Mouse (Mus musculus) neural tube, embryonic 11.5 days (tissue): Measurements from ENCODE around the gene Hist1h4m. TPM values are rescaled to one million over a fixed set of nuclear protein-coding genes. Genes with fewer than 3 reads are reported as not detected.

Experiments used
- ATAC-seq: fragments of 200-750 bp; cut with Nextera tagmentation; 2 replicates; pipeline ENCODE4 v1.8.0; 2017; ENCODE audit warnings: moderate number of reproducible peaks, mild to moderate bottlenecking, moderate TSS enrichment, moderate library complexity; ENCODE audit not compliant: insufficient read depth, low FRiP score, low TSS enrichment
- DNase-seq: peaks from one replicate; pipeline ENCODE4 v3.0.0-alpha.2; 2015; ENCODE audit warnings: low spot score
- H3K27ac ChIP-seq: fragments of 300-500 bp; sonication (generic); 2 replicates; pipeline ENCODE4 v1.5.1; 2014; ENCODE audit warnings: low read depth, mild to moderate bottlenecking, low read length
- H3K27me3 ChIP-seq: fragments of 300-500 bp; sonication (generic); 2 replicates; pipeline ENCODE4 v1.6.1; 2014; ENCODE audit warnings: mild to moderate bottlenecking, low read length, mixed read lengths; ENCODE audit not compliant: control insufficient read depth, insufficient read depth
- H3K36me3 ChIP-seq: fragments of 300-500 bp; sonication (generic); 2 replicates; pipeline ENCODE4 v1.6.1; 2014; ENCODE audit warnings: mild to moderate bottlenecking, low read length, moderate library complexity, mixed read lengths; ENCODE audit not compliant: control insufficient read depth, insufficient read depth
- H3K4me1 ChIP-seq: fragments of 300-500 bp; sonication (generic); 2 replicates; pipeline ENCODE4 v1.6.1; 2014; ENCODE audit warnings: low read length, mixed read lengths; ENCODE audit not compliant: control insufficient read depth, insufficient read depth
- H3K4me2 ChIP-seq: fragments of 300-500 bp; sonication (generic); 2 replicates; pipeline ENCODE4 v1.6.1; 2014; ENCODE audit warnings: low read depth, mild to moderate bottlenecking, moderate library complexity
- H3K4me3 ChIP-seq: fragments of 300-500 bp; sonication (generic); 2 replicates; pipeline ENCODE4 v1.5.1; 2014; ENCODE audit warnings: low read depth, low read length
- H3K9ac ChIP-seq: fragments of 300-500 bp; sonication (generic); 2 replicates; pipeline ENCODE4 v1.6.1; 2014; ENCODE audit warnings: mild to moderate bottlenecking, low read length
- H3K9me3 ChIP-seq: fragments of 300-500 bp; sonication (generic); 2 replicates; pipeline ENCODE4 v1.6.1; 2016; ENCODE audit warnings: low read length; ENCODE audit not compliant: control insufficient read depth
- WGBS: fragments of 180-500 bp; shearing (Covaris S2); extraction: QIAGEN DNeasy Blood & Tissue Kit; methylation state at CpG from one replicate; pipeline ENCODE4 v1.1.7; 2014; 5-methylcytosine and 5-hydroxymethylcytosine counted together
- microRNA-seq: library from miRNA; unstranded; fragments of <30 nt; microRNA quantifications from one replicate; pipeline ENCODE4, GENCODE M21; 2016
- polyA plus RNA-seq: library from polyadenylated mRNA; unstranded; fragments of >200 nt; fragmentation: Nextera tagmentation; extraction: Ambion mirVana; gene quantifications from 2 replicates; pipeline ENCODE4 v1.2.1, GENCODE M21; 2014

Gene Hist1h4m
- polyA plus RNA-seq, 1 experiment from 2014 or later, result not detected

GRCm38 (mm10) chr13:21855698-21856162 is 44.2 kb downstream of the Hist1h4m start:
- no peaks in the 10 kb centered on the region for H3K27me3 ChIP-seq
- peak overlapping the region; percentile 44 for H3K4me2 ChIP-seq
- DNase-seq (peak; percentile 53), ATAC-seq (no peak)
- H3K4me3 ChIP-seq, result peak overlapping the region; percentile 46
- H3K36me3 ChIP-seq, result no peaks in the 10 kb centered on the region
- WGBS, result under 1% methylated on average over 15 of the region's 15 CpGs
- H3K27ac ChIP-seq, result no peak overlapping the region
- no peaks in the 10 kb centered on the region for H3K4me1 ChIP-seq
- peak overlapping the region; percentile 22; the same call in 1 of the 2 replicates for H3K9ac ChIP-seq
- H3K9me3 ChIP-seq, result no peaks in the 10 kb centered on the region

- no peaks in the 10 kb centered on the region for H3K27me3 ChIP-seq
- no peaks in the 10 kb centered on the region for H3K4me1 ChIP-seq
- no peaks in the 10 kb centered on the region for H3K9me3 ChIP-seq
- DNase-seq (no peak), ATAC-seq (no peak; the same call in 1 of the 2 replicates)
- H3K4me2 ChIP-seq, result no peak overlapping the region
- no peaks in the 10 kb centered on the region for H3K36me3 ChIP-seq
- 10% methylated on average over 5 of the region's 5 CpGs for WGBS
- no peak overlapping the region for H3K27ac ChIP-seq
- H3K4me3 ChIP-seq, result no peak overlapping the region
- H3K9ac ChIP-seq, result no peak overlapping the region
These were observed 50.1 kb downstream of the Hist1h4m start for GRCm38 (mm10) chr13:21861608-21862007.

Small RNA genes within 50 kb of the gene (microRNA-seq; reads per million reads assigned to microRNA genes)
- not detected for gene Gm19658
- gene Gm44346, result not detected
- gene Gm44466, result not detected

Other genes with a start within 250 kb of the Hist1h4m start
- not detected in 2 replicates for gene Olfr1364, start 230.0 kb upstream of the Hist1h4m start, polyA plus RNA-seq
- not detected in 2 replicates for gene Olfr1362, start 197.7 kb upstream of the Hist1h4m start, polyA plus RNA-seq
- gene Olfr11, start 169.2 kb upstream of the Hist1h4m start, polyA plus RNA-seq, result not detected in 2 replicates
- 0.08 TPM in 1 of 2 replicates, not detected in the other for gene Olfr1361, start 148.4 kb upstream of the Hist1h4m start, polyA plus RNA-seq
- gene Olfr1360, start 134.3 kb upstream of the Hist1h4m start, polyA plus RNA-seq, result not detected in 2 replicates
- gene Olfr1359, start 113.6 kb upstream of the Hist1h4m start, polyA plus RNA-seq, result not detected in 2 replicates
- gene Hist1h2bl, start 95.6 kb upstream of the Hist1h4m start, polyA plus RNA-seq, result 2.1 and 2.3 TPM in 2 replicates
- gene Hist1h2ai, start 95.3 kb upstream of the Hist1h4m start, polyA plus RNA-seq, result 13.2 and 19.5 TPM in 2 replicates
- gene Hist1h3h, start 94.1 kb upstream of the Hist1h4m start, polyA plus RNA-seq, result 5.6 and 23.9 TPM in 2 replicates
- gene Hist1h2bm, start 89.7 kb upstream of the Hist1h4m start, polyA plus RNA-seq, result 4.3 and 4.6 TPM in 2 replicates
- gene Hist1h4j, start 76.7 kb upstream of the Hist1h4m start, polyA plus RNA-seq, result 1.1 and 1.4 TPM in 2 replicates
- gene Hist1h4k, start 61.2 kb upstream of the Hist1h4m start, polyA plus RNA-seq, result 1.8 and 2.3 TPM in 2 replicates
- 8.1 and 9.3 TPM in 2 replicates for gene Hist1h2ak, start 57.9 kb upstream of the Hist1h4m start, polyA plus RNA-seq
- 2.1 and 3.2 TPM in 2 replicates for gene Hist1h2bn, start 57.6 kb upstream of the Hist1h4m start, polyA plus RNA-seq
- 15.4 and 16.9 TPM in 2 replicates for gene Hist1h1b, start 31.1 kb upstream of the Hist1h4m start, polyA plus RNA-seq
- 228 and 229 TPM in 2 replicates for gene Hist1h3i, start 28.4 kb upstream of the Hist1h4m start, polyA plus RNA-seq
- gene Hist1h2an, start 24.5 kb upstream of the Hist1h4m start, polyA plus RNA-seq, result 11.7 and 14.0 TPM in 2 replicates
- gene Hist1h2bp, start 24.3 kb upstream of the Hist1h4m start, polyA plus RNA-seq, result 2.2 and 2.6 TPM in 2 replicates
- 20.3 and 20.8 TPM in 2 replicates for gene Hist1h2bq, start 1.5 kb upstream of the Hist1h4m start, polyA plus RNA-seq
- gene Hist1h2ao, start 1.3 kb upstream of the Hist1h4m start, polyA plus RNA-seq, result not detected in 2 replicates
- gene Hist1h4n, start 20.4 kb downstream of the Hist1h4m start, polyA plus RNA-seq, result 10.5 and 15.6 TPM in 2 replicates
- gene Hist1h2ap, start 21.8 kb downstream of the Hist1h4m start, polyA plus RNA-seq, result 4,141 and 4,626 TPM in 2 replicates
- 20.0 TPM in 2 replicates for gene Hist1h2br, start 22.0 kb downstream of the Hist1h4m start, polyA plus RNA-seq
- 22.1 and 25.9 TPM in 2 replicates for gene Zfp184, start 133.3 kb downstream of the Hist1h4m start, polyA plus RNA-seq
- 0.16 and 0.19 TPM in 2 replicates for gene Pom121l2, start 169.4 kb downstream of the Hist1h4m start, polyA plus RNA-seq
- gene Prss16, start 198.0 kb downstream of the Hist1h4m start, polyA plus RNA-seq, result 0.21 and 0.27 TPM in 2 replicates
- 6.6 and 16.2 TPM in 2 replicates for gene Hist1h2ah, start 223.8 kb downstream of the Hist1h4m start, polyA plus RNA-seq
- gene Hist1h2bk, start 224.1 kb downstream of the Hist1h4m start, polyA plus RNA-seq, result 6.2 and 10.8 TPM in 2 replicates
- gene Hist1h4i, start 229.6 kb downstream of the Hist1h4m start, polyA plus RNA-seq, result 25.5 and 29.2 TPM in 2 replicates
- gene Hist1h2ag, start 231.2 kb downstream of the Hist1h4m start, polyA plus RNA-seq, result 51.6 and 61.4 TPM in 2 replicates
- gene Hist1h2bj, start 231.5 kb downstream of the Hist1h4m start, polyA plus RNA-seq, result 12.4 and 13.1 TPM in 2 replicates